ENCODE assay signal across 15 mouse cellular contexts in the genomic region with DNA sequence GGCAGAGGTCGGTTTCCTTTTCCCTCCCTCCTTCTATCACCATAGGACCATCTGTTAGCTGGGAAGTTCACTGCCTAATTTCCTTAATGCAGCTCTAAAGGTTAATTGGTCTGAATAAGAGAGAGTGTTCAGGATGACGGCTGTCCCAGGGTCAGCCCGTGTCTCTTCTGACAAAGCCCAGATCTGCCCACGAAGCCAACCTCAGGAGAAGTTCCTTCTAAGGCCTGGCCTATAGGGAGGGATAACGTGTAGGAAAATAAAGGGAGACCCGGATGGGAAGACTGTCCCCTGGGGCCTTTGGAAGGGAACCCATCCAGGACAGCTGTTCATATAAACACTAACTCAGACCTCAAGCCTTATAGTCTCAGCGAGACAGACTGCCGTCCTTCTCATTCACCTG. TPM values are rescaled to one million over a fixed set of nuclear protein-coding genes. Genes with fewer than 3 reads are reported as not detected.
"Had no signal": no experiment of that assay in that cellular context is flagged by ENCODE, and none has a peak within 500 bp of the region (broad histone marks: within the 10 kb centered on the region; RNA-seq: fewer than 3 reads in every experiment).

No protein-coding gene starts in this region.

- H3K4me2 ChIP-seq: midbrain, embryonic 15.5 days; neural tube, embryonic 12.5 days; stomach, embryonic 15.5 days had no signal

- H3K27ac ChIP-seq: left cerebral cortex, adult 2 months; liver, embryonic 14.5 days; midbrain, embryonic 15.5 days; neural tube, embryonic 12.5 days; stomach, embryonic 15.5 days had no signal

- H3K36me3 ChIP-seq: midbrain, embryonic 15.5 days; neural tube, embryonic 12.5 days; stomach, embryonic 15.5 days had no signal

- H3K9me3 ChIP-seq: midbrain, embryonic 15.5 days; neural tube, embryonic 12.5 days; stomach, embryonic 15.5 days had no signal

- DNase-seq: kidney, adult 18-20 months; kidney, postnatal 25 days; lung, adult 2 months; lung, postnatal 36 days; right cerebral cortex, postnatal 14 days; thymus, adult 2 months; thymus, postnatal 36 days had no signal

- H3K4me1 ChIP-seq: stomach, embryonic 15.5 days had no signal

- ATAC-seq: lung, postnatal 0 days; midbrain, embryonic 15.5 days had no signal

- H3K9ac ChIP-seq: liver, embryonic 14.5 days; midbrain, embryonic 15.5 days; neural tube, embryonic 12.5 days; stomach, embryonic 15.5 days had no signal

- H3K4me3 ChIP-seq: left cerebral cortex, adult 2 months; midbrain, embryonic 15.5 days; neural tube, embryonic 12.5 days; stomach, embryonic 15.5 days had no signal

- H3K27me3 ChIP-seq: midbrain, embryonic 15.5 days; neural tube, embryonic 12.5 days; stomach, embryonic 15.5 days had no signal

RNA-seq across cellular contexts. Expression of a gene that starts 29.8 kb away (rescaled TPM):
- total RNA-seq: liver, adult 2 months; neutrophil, adult 5-6 weeks had no signal
- polyA plus RNA-seq: liver, adult 2 months had no signal
